Mouse (Mus musculus) cerebellum, adult 2 months (tissue): ENCODE measurements around the gene Tenm2.

Source experiments
- CTCF ChIP-seq: fragments of 200-500 bp; IDR thresholded peaks from 2 replicates; pipeline ENCODE4 v1.5.1; 2011; ENCODE audit warnings: low read depth, mild to moderate bottlenecking, control low read depth, low read length, moderate library complexity, borderline replicate concordance; ENCODE audit not compliant: insufficient read depth
- POLR2A ChIP-seq: fragments of 200-500 bp; IDR thresholded peaks from 2 replicates; pipeline ENCODE4 v1.6.1; 2011; ENCODE audit warnings: low read length, control low read depth, borderline replicate concordance; ENCODE audit not compliant: insufficient read depth

DNA sequence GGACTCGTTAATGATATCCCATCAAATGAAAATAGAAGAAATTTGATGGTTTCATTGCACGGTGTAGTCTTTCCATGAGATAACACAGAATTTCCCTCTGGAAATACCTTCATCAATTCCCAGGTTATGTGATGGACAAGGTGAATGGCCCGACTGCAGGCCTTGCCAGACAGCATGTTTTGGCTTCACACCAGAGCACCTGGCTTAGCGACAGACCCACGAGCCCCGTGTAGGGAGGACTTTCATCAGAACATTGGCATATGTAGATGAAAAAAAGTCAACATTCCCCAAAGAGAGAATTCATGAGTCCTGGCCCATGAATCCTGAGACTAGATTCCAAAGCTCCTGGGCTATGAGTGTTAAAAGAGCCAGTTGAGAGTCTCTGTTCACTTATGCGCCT is 791.9 kb downstream of the Tenm2 start:
- TF ChIP-seq CTCF (no peak), POLR2A (no peak)
